Mouse (Mus musculus) left cerebral cortex, adult 18-20 months (tissue): ENCODE results near the gene Maoa. TPM values are rescaled to one million over a fixed set of nuclear protein-coding genes. Genes with fewer than 3 reads are reported as not detected.

Experiments
- DNase-seq, 2 experiments: peaks; one replicate each; pipeline ENCODE4 v3.0.0; 2021 to 2022; ENCODE audit warnings: low spot score in 2 of 2, mixed read lengths in 1 of 2
- long read RNA-seq, 2 experiments: library from polyadenylated mRNA; stranded (forward); transcript quantifications; one replicate each; pipeline ENCODE4 v2.0.0; 2021
- total RNA-seq, 2 experiments: library from RNA; stranded (reverse); gene quantifications; 2 replicates each; pipeline ENCODE4 v1.2.3; 2021

The Maoa gene
- total RNA-seq = 10 to 100 TPM; 16.8 to 17.4 TPM
- long read RNA-seq, experiment 1, full-length matches to known transcripts = 15 of 20 reads
- long read RNA-seq, experiment 1, partial matches to known transcripts = 2 of 20 reads
- long read RNA-seq, experiment 1, other reads (novel, unspliced or antisense) = 3 of 20 reads
- long read RNA-seq, experiment 2, full-length matches to known transcripts = 14 of 16 reads
- long read RNA-seq, experiment 2, partial matches to known transcripts = 1 of 16 reads
- long read RNA-seq, experiment 2, other reads (novel, unspliced or antisense) = 1 of 16 reads

DNA sequence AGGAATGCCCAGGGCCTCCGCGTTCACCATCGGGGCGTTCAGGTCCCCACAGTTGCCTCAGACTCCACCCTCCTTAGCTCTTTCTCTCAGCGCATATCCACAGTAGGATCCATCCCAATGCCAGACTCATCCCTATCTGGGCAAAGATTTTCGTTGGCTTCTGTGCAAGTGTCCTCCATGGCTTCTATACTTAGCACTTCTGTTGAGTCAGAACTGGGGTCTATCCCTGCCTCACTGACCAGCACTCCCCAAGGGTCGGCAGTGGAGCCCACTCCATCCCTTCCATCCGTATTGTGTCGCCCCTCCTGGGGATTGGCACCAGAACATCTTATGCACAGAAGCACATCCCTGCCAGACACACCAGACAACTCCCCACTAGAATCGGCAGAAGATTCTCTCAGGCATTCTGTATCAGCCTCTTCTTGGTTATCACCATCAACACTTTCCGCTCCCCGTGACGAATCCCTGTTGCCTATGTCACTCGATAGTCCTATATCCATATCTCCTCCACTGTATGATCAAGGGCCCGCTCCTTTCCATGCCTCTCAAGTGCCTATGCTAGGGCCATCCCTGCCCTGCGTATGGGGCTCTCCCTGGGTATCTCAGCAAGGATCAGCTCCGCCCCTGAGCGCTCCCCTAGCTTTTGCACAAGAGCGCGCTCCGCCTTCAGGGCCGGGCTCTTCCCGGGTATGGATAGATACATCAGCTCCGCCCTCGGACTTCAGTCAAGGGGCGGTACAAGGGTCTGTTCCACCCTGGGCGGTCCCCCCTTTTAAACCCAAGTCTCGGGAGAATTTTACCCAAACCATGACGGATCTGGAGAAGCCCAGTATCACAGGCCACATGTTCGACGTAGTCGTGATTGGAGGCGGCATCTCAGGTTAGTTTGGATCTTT lies at the start of gene Maoa:
Gene Maoa, plus strand, starts transcription at position 665 of the 896 bp plus-strand sequence.
- peak; percentile 56 to 73 for DNase-seq

DNA sequence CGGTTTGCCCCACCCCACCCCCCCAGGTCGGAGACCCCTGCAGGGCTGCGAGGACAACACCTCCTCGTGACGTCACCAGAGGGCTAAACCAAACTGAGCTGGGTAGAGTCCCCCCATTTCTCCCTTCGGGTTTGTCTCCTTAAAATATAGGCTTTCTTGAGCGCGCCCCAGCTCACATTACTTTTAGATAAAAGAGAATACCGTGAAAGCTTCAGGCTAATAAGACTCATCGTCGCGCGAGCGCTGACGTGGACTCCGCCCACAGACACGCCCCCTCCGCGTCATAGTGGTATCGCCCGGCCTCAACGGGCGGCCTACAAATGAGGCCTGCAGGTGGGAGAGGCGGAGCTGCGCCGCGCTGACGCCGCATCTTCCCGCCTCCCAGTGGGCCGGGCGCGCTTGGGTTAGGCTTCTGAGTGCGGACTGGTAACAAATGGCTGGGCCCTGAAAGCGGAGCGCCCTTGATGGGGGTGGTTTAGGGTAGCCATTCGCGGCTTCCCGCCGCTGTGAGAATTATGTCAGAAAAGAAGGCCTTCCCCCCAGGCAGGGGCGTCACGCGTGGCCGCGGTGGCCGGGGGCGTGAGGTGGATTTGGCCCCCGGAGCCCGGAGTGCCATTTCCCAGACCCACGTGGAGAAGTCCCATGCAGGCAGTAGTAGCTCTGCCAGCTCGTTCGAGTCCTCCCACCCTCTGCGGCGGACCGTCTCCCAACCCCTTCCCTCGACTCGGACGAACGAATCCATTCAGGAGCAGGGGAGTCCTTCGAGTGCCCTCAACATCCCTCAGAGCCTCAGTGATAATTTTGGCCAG lies 1.1 kb upstream of the Maoa start:
- peak; percentile 80 to 83 for DNase-seq

DNA sequence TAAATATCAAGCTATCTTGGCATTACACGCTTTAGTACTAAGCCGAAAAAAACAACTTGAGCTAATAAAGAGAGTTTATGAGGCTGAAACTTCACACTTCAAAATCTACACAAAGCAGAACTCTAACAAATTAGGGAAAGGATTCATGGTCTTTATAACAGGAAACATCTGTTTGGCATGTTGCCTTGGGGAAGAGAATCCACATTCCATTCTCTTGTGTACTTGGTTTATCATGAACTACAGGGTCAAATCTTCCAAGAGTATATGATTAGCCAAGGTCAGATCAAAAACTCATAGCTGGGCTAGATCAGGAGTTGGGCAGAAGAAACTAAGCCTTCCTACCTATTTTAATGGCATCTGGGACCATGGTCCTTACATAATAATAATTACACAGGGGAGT lies 37.0 kb downstream of the Maoa start:
- DNase-seq = no peak

DNA sequence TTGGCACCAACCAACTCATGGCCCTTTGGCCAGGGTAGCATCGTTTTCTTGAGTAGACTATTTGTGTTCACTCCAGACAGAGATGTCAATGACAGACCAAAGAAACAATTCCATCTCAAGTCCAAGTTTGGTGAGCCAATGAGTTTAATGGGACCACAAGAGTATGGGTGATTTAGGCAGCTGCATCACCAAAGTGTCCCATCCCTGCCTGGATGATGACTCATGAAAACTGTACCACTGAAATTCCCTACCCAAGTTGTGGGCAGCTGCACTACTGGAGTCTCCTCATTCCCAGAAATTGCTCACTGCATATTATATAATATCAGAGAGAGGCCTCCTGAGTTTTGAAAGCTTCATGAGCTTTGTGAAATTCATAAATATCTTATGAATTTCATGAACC lies 86.6 kb downstream of the Maoa start:
- no peak for DNase-seq

DNA sequence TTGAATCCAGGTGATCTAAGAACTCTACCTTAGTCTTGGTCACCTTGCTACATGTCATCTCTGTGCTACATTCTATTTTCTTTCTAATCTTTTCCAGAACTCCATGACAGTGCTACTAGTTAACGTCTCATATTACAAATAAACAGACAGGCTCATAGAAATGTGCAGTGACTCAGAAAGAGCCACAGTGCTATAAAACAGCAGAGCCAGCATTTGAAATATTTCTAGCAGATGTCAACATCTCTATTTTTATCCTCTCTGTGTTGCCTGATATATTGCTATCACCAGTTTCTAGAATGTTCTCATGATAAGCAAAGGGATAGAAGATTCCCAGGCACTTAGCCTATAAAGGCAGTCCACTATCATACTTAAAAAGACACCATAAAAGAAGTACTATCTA lies 94.5 kb downstream of the Maoa start:
- no peak for DNase-seq

Other genes with a start within 250 kb of the Maoa start
- not detected for gene Cypt1, start 96.8 kb upstream of the Maoa start, total RNA-seq
- 10 to 100 TPM; 16.1 to 17.8 TPM for gene Maob, start 197.7 kb downstream of the Maoa start, total RNA-seq